Mouse (Mus musculus) brain, embryonic 14.5 days (tissue): ENCODE measurements around the gene Ppp1r26.

Experiments used
- CTCF ChIP-seq: fragments of 200-500 bp; IDR thresholded peaks from 2 replicates; pipeline ENCODE4 v1.5.1; 2012; ENCODE audit warnings: inconsistent platforms, mild to moderate bottlenecking, moderate library complexity, borderline replicate concordance; ENCODE audit not compliant: insufficient read depth, insufficient read length; ENCODE audit errors: extremely low read depth
- POLR2A ChIP-seq: fragments of 200-500 bp; IDR thresholded peaks from 2 replicates; pipeline ENCODE4 v1.6.1; 2012; ENCODE audit warnings: mild to moderate bottlenecking, inconsistent platforms, borderline replicate concordance; ENCODE audit not compliant: poor library complexity, insufficient read depth, insufficient read length, severe bottlenecking; ENCODE audit errors: extremely low read depth

DNA sequence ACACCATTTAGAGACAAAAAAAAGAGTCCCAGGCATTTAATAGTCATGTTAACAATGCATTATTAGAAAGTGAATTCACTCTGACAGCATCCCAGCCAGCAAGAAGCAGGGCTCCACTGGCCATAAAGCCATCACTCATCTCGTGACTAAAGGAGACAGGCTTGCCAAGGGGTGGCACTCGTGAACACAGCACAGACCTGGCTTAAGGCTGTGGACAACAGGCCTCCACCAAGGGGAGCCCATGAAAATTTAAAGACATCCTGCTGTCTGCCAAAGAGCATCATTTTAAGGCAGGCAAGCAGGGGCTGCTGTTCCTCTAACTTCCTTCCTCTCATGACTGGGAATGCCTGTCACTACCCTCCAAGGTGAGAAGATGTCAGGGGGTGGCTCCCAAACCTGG is 49.7 kb upstream of the Ppp1r26 start:
- no peak for TF ChIP-seq POLR2A
- TF ChIP-seq CTCF, result no peak
